Mouse (Mus musculus): Measurements from ENCODE around the gene Usp3.

DNA sequence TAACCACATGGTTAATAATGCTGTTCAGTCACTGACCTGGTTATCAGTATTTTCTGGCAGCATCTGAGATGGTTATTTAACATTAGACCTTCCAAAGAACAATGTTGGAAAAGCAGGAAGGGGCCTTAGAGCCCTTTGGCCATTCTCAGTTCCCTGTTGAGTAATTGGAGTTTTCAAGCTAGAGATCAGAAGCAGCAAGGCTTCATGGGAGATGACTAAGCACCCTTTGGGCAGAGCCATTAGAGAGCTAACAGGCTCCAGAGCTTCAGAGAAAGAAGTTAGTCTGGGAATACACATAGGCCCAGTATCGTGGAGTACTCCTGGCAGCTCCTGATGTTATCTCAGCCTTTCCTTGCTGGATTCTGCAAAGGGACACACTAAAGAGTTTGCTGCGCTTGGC lies 8.1 kb upstream of the Usp3 start:
- TF ChIP-seq CTCF (IDR thresholded peaks at IDR 0.05; ENCODE audit: borderline replicate concordance, extremely low read depth, insufficient read depth, insufficient read length) (no peak), POLR2A (IDR thresholded peaks at IDR 0.05; ENCODE audit: borderline replicate concordance, extremely low read depth, insufficient read depth, insufficient read length, poor library complexity, severe bottlenecking) (no peak)
